Mouse (Mus musculus) spleen, embryonic (tissue): Measurements from ENCODE around the gene Gm4737.
"Not testable (repeated sequence)": the region's sequence is repeated elsewhere in the genome, so short reads cannot be mapped to it uniquely, and the experiment has no call there.

Source experiments
- CTCF ChIA-PET: fragments of 350-600 bp; sonication (Branson Sonifier 250); formaldehyde crosslinking; loops from one replicate; lab custom pipeline; 2022; lab: Charles Lee

Gene Gm4737

DNA sequence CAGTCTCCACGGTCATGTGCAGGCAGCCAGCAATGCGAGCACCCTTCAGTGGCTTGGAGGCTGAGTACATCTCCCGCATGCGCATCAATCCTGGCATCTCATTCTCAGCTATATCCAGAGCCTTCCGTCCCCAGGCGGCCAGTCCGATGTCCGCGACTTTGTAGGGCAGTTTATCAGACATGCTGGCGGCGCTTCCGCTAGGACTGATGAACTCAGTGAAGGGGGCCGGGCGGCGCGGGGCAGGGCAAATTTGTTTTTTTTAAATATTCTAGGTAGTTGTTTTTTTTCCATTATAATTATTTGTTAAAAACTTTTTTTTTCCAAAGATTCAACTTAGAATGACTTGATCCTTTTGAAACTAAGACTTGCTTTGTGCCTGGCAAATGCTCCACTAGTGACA is at the start of gene Gm4737:
Gene Gm4737, minus strand, starts transcription at position 246 of the 400 bp plus-strand sequence.
- CTCF ChIA-PET, result not testable (repeated sequence)

DNA sequence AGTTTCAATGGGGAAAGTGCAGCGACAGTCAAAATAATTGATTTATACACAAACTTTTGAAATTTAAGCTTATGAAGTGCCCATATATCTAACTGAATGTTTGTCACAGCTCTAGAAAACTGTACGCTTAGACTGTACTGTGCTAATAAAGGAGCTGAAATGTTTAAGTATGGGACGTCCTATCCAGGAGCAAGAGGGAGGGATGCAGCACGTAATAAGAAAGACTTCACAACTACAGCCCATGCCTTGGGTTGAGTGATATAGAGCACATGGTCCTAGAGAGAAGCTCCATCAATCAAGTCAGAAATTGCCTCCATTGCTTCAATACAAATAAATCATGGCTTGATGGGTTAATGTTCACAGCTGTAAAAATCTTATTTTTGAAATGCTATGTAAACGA is 40.9 kb upstream of the Gm4737 start:
- CTCF ChIA-PET, result no interaction called here

GRCm38 (mm10) chr16:46183096-46183495 is 28.2 kb upstream of the Gm4737 start:
- CTCF ChIA-PET, result no interaction called here

- CTCF ChIA-PET, result no interaction called here
Observed at GRCm38 (mm10) chr16:46178121-46178801, 23.4 kb upstream of the Gm4737 start.

GRCm38 (mm10) chr16:46173039-46173438 is 18.2 kb upstream of the Gm4737 start:
- CTCF ChIA-PET, result no interaction called here

- CTCF ChIA-PET, result no interaction called here
Observed at GRCm38 (mm10) chr16:46166971-46167370, 12.1 kb upstream of the Gm4737 start.

DNA sequence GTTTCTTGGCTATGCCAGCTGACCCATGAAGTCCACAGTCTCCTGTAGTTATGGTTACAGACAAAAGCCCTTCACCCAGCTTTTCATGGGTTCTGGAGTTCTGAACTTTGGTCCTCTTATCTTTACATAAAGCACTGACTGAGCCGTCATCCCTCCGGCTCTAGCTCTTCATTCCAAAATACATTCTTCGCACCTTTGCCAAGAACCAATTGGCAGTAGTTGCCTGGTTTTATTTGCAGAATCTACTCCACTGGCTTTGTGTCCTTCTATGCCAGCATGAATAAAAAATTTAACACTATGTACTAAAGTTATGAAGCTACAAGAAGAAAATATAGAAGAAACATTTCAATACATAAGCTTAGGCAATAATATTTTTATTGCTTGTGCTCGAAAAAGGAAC is 10.4 kb upstream of the Gm4737 start:
- CTCF ChIA-PET, result no interaction called here

GRCm38 (mm10) chr16:46151141-46151540 is 3.7 kb downstream of the Gm4737 start:
- CTCF ChIA-PET, result no interaction called here

DNA sequence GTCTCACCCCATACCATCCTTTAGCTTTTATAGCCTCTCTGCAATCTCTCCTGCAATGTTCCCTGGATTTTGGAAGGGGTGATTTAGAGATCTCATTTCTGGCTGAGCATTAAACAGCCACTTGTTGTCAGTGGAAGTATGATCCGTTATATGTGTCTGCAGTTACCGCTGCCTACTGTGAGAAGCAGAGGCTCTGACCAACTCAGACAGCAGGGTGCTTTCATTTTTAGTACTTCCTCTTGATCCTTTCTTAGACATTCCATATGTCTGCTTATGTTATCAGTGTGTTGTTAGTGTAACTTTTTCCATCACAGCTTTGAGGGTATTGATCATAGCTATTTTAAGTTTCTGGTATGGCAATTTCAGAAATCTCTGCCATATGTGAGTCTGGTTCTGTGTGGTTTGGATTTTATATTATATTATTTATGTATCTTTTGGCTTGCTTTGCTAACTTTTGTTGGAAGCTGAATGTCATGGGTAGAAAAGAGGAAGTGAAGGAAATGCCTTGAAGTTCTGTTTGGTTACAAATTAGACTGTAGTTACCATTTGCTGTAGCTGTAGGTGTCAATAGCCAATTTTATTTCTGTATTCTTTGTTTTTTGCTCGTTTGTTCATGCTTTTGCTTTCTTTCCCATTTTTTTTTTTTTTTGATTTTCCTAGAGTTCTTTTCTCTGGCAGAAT is 6.1 kb downstream of the Gm4737 start:
- CTCF ChIA-PET, result no interaction called here

- CTCF ChIA-PET, result no interaction called here
Observed at GRCm38 (mm10) chr16:46146962-46147361, 7.9 kb downstream of the Gm4737 start.

DNA sequence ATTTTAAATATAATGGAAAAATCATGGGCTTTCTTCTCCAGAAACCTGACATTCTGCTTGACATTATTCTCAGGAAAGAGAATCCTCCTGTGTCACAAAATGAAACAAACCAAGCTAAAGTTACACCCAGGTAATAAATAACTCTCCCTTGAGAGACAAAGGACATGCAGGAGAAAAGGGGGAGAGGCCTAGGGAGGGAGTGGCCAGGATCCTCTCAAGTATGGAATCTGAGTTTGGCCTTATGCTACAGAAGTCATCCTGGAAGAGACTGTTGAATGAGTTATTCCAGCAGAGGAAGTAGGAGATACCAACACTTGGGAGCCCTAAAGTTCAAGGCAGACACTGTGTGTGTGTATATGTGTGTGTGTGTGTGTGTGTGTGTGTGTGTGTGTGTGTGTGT is 32.6 kb downstream of the Gm4737 start:
- CTCF ChIA-PET, result no interaction called here

GRCm38 (mm10) chr16:46121420-46121819 is 33.5 kb downstream of the Gm4737 start:
- CTCF ChIA-PET, result no interaction called here

DNA sequence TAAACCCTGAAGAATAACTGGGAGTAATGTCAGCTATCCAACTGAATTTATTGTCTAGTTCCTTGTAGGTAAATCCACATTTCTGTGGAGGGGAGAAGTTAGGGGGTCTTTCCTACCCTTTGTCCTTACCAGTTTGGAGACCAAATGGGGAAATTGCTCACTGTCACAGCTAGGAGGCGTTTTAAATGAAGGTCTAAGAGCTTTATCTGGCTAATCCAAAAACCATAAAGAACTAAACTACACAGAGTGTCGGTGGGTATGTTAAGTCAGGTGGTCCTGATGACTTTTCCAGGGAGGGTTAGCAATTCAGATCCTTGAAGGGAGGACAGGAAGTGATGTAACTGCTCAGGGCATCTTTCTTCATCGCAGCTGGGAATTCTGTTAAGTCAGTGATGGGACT is 34.3 kb downstream of the Gm4737 start:
- CTCF ChIA-PET, result no interaction called here

- CTCF ChIA-PET, result no interaction called here
Observed at GRCm38 (mm10) chr16:46120020-46120419, 34.9 kb downstream of the Gm4737 start, which contains the start of gene Cd96. Gene Cd96, minus strand, starts transcription at chr16:46120251.

- CTCF ChIA-PET, result no interaction called here
Observed at GRCm38 (mm10) chr16:46117645-46118044, 37.2 kb downstream of the Gm4737 start.

DNA sequence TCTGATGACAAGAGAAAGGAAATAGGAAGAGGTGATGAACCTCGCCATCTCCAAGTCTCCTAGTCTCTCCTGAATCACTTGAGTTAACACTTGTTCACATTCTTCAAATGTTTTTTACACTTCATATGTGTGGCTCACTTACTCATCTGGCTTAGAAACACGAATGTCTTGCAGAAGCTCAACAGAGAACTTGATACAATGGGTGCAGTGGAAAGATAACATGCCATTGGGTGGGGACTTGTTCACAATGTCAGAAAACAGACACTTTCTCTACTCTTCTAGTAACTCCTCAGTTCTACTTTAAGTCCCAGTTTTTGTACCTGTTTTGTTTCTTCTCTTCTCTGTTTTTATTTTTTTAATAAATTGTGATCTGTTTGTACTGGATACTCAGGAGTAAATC is 40.1 kb downstream of the Gm4737 start:
- CTCF ChIA-PET, result no interaction called here

DNA sequence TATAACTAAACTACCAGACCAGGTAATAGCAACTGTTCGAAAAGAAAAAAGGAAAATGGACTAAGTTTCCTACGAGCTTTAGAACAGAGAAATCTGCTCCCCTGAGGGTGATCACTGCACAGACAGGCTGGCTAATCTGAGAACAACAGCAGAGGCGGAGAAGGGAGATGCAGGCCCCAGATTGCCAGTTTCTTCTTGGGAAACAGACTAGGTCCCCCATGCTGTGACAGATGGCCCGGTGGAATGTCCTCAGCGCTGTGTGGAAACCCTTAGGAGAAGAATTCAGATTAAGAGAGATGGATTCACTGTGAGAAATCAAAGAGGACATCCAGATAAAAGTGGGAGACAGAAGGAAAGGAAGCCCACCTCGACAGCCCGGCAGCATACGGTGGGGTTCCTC is 45.3 kb downstream of the Gm4737 start:
- CTCF ChIA-PET, result no interaction called here

- CTCF ChIA-PET, result no interaction called here
Observed at GRCm38 (mm10) chr16:46107431-46107830, 47.4 kb downstream of the Gm4737 start.

GRCm38 (mm10) chr16:46104491-46104890 is 50.4 kb downstream of the Gm4737 start:
- CTCF ChIA-PET, result no interaction called here
